Comparison of ENCODE assay signal across 8 mouse cellular contexts in genomic region chr1:69759544-69759943, GRCm38 (mm10).
DNase-seq lines count a peak whose midpoint lies in the region; ATAC-seq lines count a peak whose summit lies in the region.

No protein-coding gene starts in this region.

- no peaks in the 10 kb centered on the region for H3K9me3 ChIP-seq in midbrain, embryonic 14.5 days (ENCODE audit: control insufficient read depth, low read length)
- H3K9me3 ChIP-seq in midbrain, embryonic 11.5 days (ENCODE audit: control insufficient read depth, low read length), result no peaks in the 10 kb centered on the region
- no peaks in the 10 kb centered on the region for H3K9me3 ChIP-seq in forebrain, embryonic 16.5 days (ENCODE audit: control insufficient read depth, low read length)

- H3K27ac ChIP-seq in midbrain, embryonic 14.5 days (replicated peaks; ENCODE audit: low read depth, low read length), result no peak overlapping the region
- H3K27ac ChIP-seq in midbrain, embryonic 11.5 days (ENCODE audit: low read depth, low read length), result no peak overlapping the region
- no peak overlapping the region for H3K27ac ChIP-seq in forebrain, embryonic 16.5 days (ENCODE audit: low read length)

- no peaks in the 10 kb centered on the region for H3K36me3 ChIP-seq in midbrain, embryonic 14.5 days (ENCODE audit: control insufficient read depth, insufficient read depth, low read length)
- H3K36me3 ChIP-seq in midbrain, embryonic 11.5 days (ENCODE audit: control insufficient read depth, insufficient read depth, low read length), result no peaks in the 10 kb centered on the region
- no peaks in the 10 kb centered on the region for H3K36me3 ChIP-seq in forebrain, embryonic 16.5 days (ENCODE audit: control insufficient read depth, insufficient read depth)

- H3K27me3 ChIP-seq in midbrain, embryonic 14.5 days (ENCODE audit: control insufficient read depth, insufficient read depth, low read length), result no peaks in the 10 kb centered on the region
- H3K27me3 ChIP-seq in midbrain, embryonic 11.5 days (ENCODE audit: control insufficient read depth, insufficient read depth, low read length), result no peaks in the 10 kb centered on the region
- H3K27me3 ChIP-seq in forebrain, embryonic 16.5 days (replicated peaks; ENCODE audit: control insufficient read depth, insufficient read depth, low read length), result no peaks in the 10 kb centered on the region

- peak; percentile 7 to 22 for DNase-seq in cerebellum, postnatal 14 days
- no peak for DNase-seq in cerebellum, adult 9-10 months
- DNase-seq in midbrain, embryonic 14.5 days, result peak; percentile 13
- DNase-seq in midbrain, embryonic 11.5 days (ENCODE audit: low spot score, missing footprints), result no peak
- DNase-seq in liver, result peak; percentile 6
- peak; percentile 12 to 28 for DNase-seq in thymus, postnatal 10 days (ENCODE audit: low spot score in 2 of 2)
- no peak for DNase-seq in c-Kit-positive CD71-positive TER-119-positive erythroid progenitor cells, embryonic 14.5 days (ENCODE audit: low spot score)

- H3K4me3 ChIP-seq in midbrain, embryonic 14.5 days (replicated peaks; ENCODE audit: low read depth, low read length), result no peak overlapping the region
- H3K4me3 ChIP-seq in midbrain, embryonic 11.5 days (ENCODE audit: low read depth, low read length), result no peak overlapping the region
- H3K4me3 ChIP-seq in forebrain, embryonic 16.5 days (replicated peaks; ENCODE audit: low read length), result no peak overlapping the region

- no peak for ATAC-seq in midbrain, embryonic 14.5 days (ENCODE audit: low FRiP score, low TSS enrichment)
- no peak for ATAC-seq in midbrain, embryonic 11.5 days (ENCODE audit: low FRiP score)
- no peak for ATAC-seq in forebrain, embryonic 16.5 days

- WGBS in midbrain, embryonic 14.5 days, result 69% methylated on average over 13 of the region's 13 CpGs
- whole genome bisulfite sequencing in midbrain, embryonic 11.5 days, result 80% methylated on average over 13 of the region's 13 CpGs
- 68% methylated on average over 13 of the region's 13 CpGs for WGBS in forebrain, embryonic 16.5 days

- H3K9ac ChIP-seq in midbrain, embryonic 14.5 days (replicated peaks; ENCODE audit: low read length), result no peak overlapping the region
- H3K9ac ChIP-seq in midbrain, embryonic 11.5 days (ENCODE audit: low read length), result no peak overlapping the region
- H3K9ac ChIP-seq in forebrain, embryonic 16.5 days (replicated peaks; ENCODE audit: low read depth, low read length), result no peak overlapping the region

- no peaks in the 10 kb centered on the region for H3K4me1 ChIP-seq in midbrain, embryonic 14.5 days (ENCODE audit: control insufficient read depth, insufficient read depth, low read length)
- no peaks in the 10 kb centered on the region for H3K4me1 ChIP-seq in midbrain, embryonic 11.5 days (ENCODE audit: control insufficient read depth, insufficient read depth, low read length)
- H3K4me1 ChIP-seq in forebrain, embryonic 16.5 days (replicated peaks; ENCODE audit: control insufficient read depth, insufficient read depth, low read length), result no peaks in the 10 kb centered on the region

- H3K4me2 ChIP-seq in midbrain, embryonic 14.5 days (ENCODE audit: low read length), result no peak overlapping the region
- H3K4me2 ChIP-seq in midbrain, embryonic 11.5 days, result no peak overlapping the region
- H3K4me2 ChIP-seq in forebrain, embryonic 16.5 days (ENCODE audit: low read length), result no peak overlapping the region

Comparison
In these comparisons a context has a peak if more than half of its experiments do, and no peak if none do; other contexts are left out.
1. DNase-seq: peak in cerebellum, postnatal 14 days (2 of 2), midbrain, embryonic 14.5 days (single experiment), liver (single experiment) and thymus, postnatal 10 days (2 of 2); none in cerebellum, adult 9-10 months (single experiment), midbrain, embryonic 11.5 days (single experiment) and c-Kit-positive CD71-positive TER-119-positive erythroid progenitor cells, embryonic 14.5 days (single experiment).